Mouse (Mus musculus) CH12F3 (cell line): ENCODE data around the gene Olfr251.
"Not testable (repeated sequence)": the region's sequence is repeated elsewhere in the genome, so short reads cannot be mapped to it uniquely, and the experiment has no call there.

Source experiments
- in situ Hi-C: fragments of 300-500 bp; cut with MboI; formaldehyde crosslinking; loops from 2 replicates; pipeline ENCODE4 v1.14.3; 2020; ENCODE audit warnings: low sequenced_read_pairs

The Olfr251 gene

GRCm38 (mm10) chr9:38376786-38377185, at the start of gene Olfr251:
Olfr251 (plus strand) TSS chr9:38377086.
- in situ Hi-C loops, result no loop called here

DNA sequence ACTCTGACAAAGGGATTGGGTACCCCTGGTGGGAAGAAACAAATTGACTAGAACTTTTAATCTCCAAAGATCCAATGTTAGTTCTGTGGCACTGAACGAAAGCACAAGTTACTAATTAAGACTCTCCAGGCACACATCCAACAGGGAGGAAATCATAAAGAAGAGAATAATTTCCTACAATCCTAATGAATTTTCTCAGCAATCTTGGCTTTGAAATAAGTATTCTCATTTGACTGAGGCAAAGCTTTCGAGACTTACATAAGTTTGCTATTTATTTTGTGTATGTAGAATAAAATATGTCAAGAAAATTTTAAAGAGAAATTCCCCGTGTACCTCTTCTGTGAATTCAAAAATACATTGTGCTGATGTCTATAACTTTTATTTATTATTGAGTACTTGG, 48.1 kb upstream of the Olfr251 start, which contains the start of gene Olfr25:
TSS of gene Olfr25 (plus strand) at position 301 of the 400 bp plus-strand sequence.
- in situ Hi-C loops, result no loop called here

DNA sequence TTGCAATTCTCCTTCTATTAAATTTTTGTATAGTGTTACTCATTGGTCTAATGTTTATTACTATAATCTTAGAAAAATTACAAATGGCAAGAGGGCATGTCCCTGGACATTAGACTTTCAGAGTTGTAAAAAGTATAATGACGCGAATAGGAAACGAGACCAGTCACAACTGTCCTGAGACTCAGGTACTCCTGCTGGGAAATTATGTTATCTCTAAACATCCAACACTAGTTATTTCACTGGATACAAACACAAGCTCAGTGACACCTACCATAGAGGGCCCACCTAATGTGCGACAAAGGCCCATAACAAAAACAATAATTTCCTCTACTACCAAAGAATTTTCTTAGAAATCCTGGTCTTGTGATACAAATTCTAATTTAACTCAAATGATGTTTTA, 28.8 kb upstream of the Olfr251 start, which contains the start of gene Olfr898:
TSS of gene Olfr898 (plus strand) at position 301 of the 400 bp plus-strand sequence.
- in situ Hi-C loops, result no loop called here

DNA sequence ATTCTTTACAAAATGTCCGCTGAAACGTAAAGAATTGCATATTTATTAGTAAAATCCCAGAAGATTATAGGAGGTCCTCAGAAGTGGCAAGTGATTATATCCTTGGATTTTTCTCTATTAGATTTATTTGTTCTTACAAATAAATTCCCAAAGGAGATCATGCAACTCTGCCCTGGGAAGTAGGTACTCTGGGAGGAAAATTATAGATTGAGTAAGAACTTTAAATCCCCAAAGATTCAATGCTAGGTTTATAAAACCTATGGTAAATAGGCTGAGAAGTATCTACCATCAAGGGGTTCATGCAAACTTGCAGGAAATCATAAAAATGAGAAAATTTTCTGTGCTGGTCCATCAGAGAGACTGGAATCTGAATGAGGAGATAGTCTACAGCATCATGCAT, 10.3 kb upstream of the Olfr251 start, which contains the start of gene Olfr250:
TSS of gene Olfr250 (plus strand) at position 301 of the 400 bp plus-strand sequence.
- in situ Hi-C loops, result no loop called here

DNA sequence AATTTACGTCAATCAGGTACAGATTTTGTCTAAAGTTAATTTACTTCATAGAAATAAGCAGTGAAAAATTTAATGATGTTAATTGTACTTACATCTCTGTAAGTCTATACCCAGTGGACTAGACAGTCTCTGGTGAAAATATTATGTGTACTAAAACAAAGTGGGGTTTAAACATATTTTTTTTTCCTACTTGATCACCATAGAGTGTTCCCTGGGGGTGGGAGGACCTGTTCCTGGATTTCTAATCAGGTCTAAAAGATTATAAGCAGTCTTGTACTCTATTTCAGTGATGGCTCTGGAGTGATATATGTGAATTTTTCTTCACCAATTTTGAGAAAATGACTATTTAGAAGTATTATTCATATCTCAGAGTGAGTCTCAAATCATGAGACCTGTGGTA, 24.5 kb downstream of the Olfr251 start, which contains the start of gene Olfr147:
TSS of gene Olfr147 (plus strand) at position 301 of the 400 bp plus-strand sequence.
- in situ Hi-C loops, result no loop called here

DNA sequence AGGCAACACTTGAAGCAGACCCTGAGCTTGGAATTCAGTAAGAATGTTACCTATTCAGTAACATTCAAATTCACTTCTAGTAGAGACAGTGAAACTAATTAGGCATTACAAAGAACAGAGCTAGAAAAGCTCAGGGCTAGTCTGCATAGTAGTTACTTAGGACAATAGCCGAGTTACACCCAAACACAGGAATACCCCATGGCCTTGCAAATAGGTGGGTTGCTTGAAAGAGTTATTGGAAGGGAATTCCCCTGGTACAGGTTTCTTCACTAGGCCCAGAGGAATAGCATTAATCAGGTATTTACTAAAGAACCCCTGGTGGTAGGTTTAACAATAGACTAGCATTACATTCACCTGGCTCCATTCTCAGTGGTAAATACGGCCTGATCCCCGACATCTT, 30.6 kb downstream of the Olfr251 start:
- in situ Hi-C loops, result not testable (repeated sequence)

DNA sequence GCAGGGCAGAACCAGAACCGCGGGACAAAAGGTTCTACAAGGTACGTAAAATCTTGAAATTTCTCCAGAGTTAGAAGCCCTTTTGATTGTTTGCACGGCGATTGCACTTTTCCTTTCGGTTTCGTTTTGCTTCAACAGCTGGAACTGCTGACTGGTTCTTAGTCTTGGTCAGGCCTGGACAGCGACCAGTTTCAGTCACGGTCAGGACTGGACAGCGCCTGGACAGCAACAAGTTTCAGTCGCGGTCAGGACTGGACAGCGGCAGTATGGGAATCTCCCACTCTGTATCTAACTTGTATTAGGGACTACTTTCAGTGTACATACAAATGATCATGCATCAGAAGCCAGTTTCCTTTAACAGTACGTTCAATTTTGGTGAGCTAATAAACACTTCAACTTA, 36.6 kb downstream of the Olfr251 start:
- in situ Hi-C loops, result not testable (repeated sequence)

DNA sequence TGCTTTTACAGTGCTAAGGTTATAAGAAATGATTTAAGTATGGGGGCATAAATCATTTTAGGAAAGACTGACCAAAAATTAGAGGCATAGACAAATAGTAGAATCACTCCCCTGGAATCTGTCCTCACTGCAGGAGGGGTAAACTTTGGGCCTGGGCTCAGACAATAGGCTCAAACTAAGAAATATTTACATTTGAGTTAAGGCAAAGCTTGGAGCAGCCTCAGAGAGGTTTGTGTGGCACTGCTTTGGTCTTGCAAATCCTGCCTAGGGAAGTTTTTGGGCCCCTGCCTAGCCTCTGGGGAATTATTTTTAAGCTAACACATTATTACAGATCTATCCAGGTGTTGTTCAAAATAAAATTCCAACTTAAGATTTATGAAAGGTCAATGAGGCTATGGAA, 46.9 kb downstream of the Olfr251 start:
- in situ Hi-C loops, result no loop called here

GRCm38 (mm10) chr9:38427026-38427425, 50.1 kb downstream of the Olfr251 start:
- in situ Hi-C loops, result no loop called here

- in situ Hi-C loops, result no loop called here
Observed at GRCm38 (mm10) chr9:38429155-38429554, 52.3 kb downstream of the Olfr251 start, which contains the start of gene Olfr901. Olfr901 (plus strand) TSS chr9:38429455.
